Mouse (Mus musculus) CH12.LX (cell line): Measurements from ENCODE around the gene Spink4.

Experiments
- CHD2 ChIP-seq: IDR thresholded peaks from 2 replicates; pipeline ENCODE4 v1.6.1; 2011; ENCODE audit warnings: low read length, improper control_type of control experiment
- CTCF ChIP-seq, 2 experiments: IDR thresholded peaks in 1 of 2; conservative IDR thresholded peaks in 1 of 2; 2 replicates each; pipeline ENCODE4 v1.5.1; 2011 to 2012; ENCODE audit warnings: low read depth in 2 of 2, low read length in 2 of 2, improper control_type of control experiment in 1 of 2, inconsistent platforms in 1 of 2, mild to moderate bottlenecking in 1 of 2, moderate library complexity in 1 of 2
- EP300 ChIP-seq: IDR thresholded peaks from 2 replicates; pipeline ENCODE4 v1.6.1; 2011; ENCODE audit warnings: low read length, improper control_type of control experiment
- MAFK ChIP-seq: IDR thresholded peaks from 2 replicates; pipeline ENCODE4 v1.6.1; 2011; ENCODE audit warnings: low read length, improper control_type of control experiment; ENCODE audit not compliant: insufficient replicate concordance
- POLR2A ChIP-seq: IDR thresholded peaks from 2 replicates; pipeline ENCODE4 v1.6.1; 2011; ENCODE audit warnings: low read depth, mild to moderate bottlenecking, improper control_type of control experiment, low read length
- SMC3 ChIP-seq: IDR thresholded peaks from 2 replicates; pipeline ENCODE4 v1.6.1; 2011; ENCODE audit warnings: low read depth, low read length, improper control_type of control experiment
- TBP ChIP-seq: conservative IDR thresholded peaks from 2 replicates; pipeline ENCODE4 v1.6.1; 2011; ENCODE audit warnings: low read depth, low read length, improper control_type of control experiment
- UBTF ChIP-seq: IDR thresholded peaks from 2 replicates; pipeline ENCODE4 v1.6.1; 2012; ENCODE audit warnings: low read depth, mild to moderate bottlenecking, inconsistent platforms, low read length, improper control_type of control experiment, moderate library complexity
- ZNF384 ChIP-seq: IDR thresholded peaks from 2 replicates; pipeline ENCODE4 v1.6.1; 2012; ENCODE audit warnings: low read depth, low read length, improper control_type of control experiment, inconsistent platforms

DNA sequence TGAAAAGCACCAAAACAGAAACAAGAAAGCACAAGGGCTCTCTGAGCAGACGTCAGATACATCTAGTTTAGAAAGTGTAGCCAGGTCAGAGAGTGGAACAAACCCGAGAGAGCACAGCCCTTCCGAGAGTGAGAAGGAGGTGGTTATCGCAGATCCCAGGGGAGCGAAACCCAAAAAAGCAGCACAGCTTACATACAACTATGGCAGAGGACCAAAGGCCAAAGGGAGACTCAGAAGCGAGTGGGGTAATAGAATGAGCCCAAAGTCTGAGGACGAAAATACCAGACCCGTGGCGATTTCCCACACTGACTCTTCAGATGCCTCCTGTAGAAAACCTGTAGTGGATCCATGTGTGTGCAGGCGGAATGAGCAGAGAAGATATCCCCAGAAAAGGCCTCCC lies 56.8 kb downstream of the Spink4 start:
- TF ChIP-seq TBP: no peak
- TF ChIP-seq ZNF384: no peak
- no peak for TF ChIP-seq CTCF (conservative IDR thresholded peaks at IDR 0.05 in 1 of 2, IDR thresholded peaks at IDR 0.05 in 1 of 2; ENCODE audit: low read depth in 2 of 2, low read length in 2 of 2)
- no peak for TF ChIP-seq EP300
- TF ChIP-seq CHD2: no peak
- no peak for TF ChIP-seq POLR2A
- TF ChIP-seq MAFK: no peak
- TF ChIP-seq UBTF: no peak
- no peak for TF ChIP-seq SMC3
